Mouse (Mus musculus): Measurements from ENCODE around the gene Trak2. TPM values are rescaled to one million over a fixed set of nuclear protein-coding genes. Genes with fewer than 3 reads are reported as not detected.

Gene Trak2
- polyA plus RNA-seq, 1 experiment: 13.7 TPM

DNA sequence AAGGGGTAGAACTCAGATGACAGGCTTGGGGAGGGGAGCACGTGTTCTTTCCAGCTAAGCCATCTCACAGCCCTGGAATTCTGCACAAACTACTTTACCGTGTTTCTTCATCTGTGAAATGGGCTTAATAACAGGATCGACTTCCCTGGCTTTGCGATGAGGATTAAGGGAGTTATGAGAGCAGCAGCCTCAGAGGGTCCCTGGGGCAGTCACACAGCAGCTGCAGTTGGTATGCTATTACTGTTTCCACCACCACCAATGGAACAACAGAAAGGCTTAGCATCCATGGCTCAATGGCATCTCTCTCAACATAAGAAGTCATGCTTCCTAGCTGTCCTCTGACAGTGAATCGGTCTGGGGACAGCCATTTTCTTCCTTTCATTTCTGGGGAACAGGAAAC is 20.7 kb downstream of the Trak2 start:
- Histone ChIP-seq H3K4me3 (no peak overlapping the region), H3K79me2 (ENCODE audit: control insufficient read depth, insufficient read depth) (peaks cover 75% of the 10 kb centered on the region), H3K4me2 (ENCODE audit: low read depth) (peak overlapping the region; percentile 31), H3K36me3 (ENCODE audit: control insufficient read depth, insufficient read depth) (no peaks in the 10 kb centered on the region), H3ac (ENCODE audit: control insufficient read depth, insufficient read length) (no peak overlapping the region), H3K27me3 (ENCODE audit: control insufficient read depth, insufficient read depth, insufficient read length) (no peaks in the 10 kb centered on the region)
- TF ChIP-seq USF1 (IDR thresholded peaks at IDR 0.05; ENCODE audit: low read depth) (no peak), MYOD1 (IDR thresholded peaks at IDR 0.05; ENCODE audit: control insufficient read depth in 1 of 3, insufficient read length in 2 of 3, low read depth in 2 of 3) (peak in 2 of 3 experiments; percentile 37 to 47)

DNA sequence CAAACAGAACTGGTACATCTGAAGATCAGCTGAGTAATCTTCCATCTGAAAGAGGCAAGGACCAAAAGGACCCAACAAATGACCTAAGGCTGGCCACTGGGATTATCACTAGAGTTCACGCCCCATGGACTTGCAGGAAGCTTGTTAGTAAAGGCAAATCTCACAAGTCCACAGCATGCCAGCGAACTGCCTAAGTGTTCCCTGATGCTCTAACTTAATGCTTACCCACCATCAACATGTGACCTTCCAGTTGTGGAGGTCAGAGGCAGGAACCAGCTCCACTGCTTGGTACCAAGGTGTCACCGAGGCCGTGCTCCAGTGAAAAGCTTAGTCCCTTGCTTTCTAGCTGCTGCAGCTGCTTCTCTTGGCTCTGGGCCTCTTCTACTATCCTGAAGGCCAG is 21.4 kb downstream of the Trak2 start:
- Histone ChIP-seq H3K4me2 (ENCODE audit: low read depth) (no peak overlapping the region), H3ac (ENCODE audit: control insufficient read depth, insufficient read length) (no peak overlapping the region), H3K79me2 (ENCODE audit: control insufficient read depth, insufficient read depth) (peaks cover 75% of the 10 kb centered on the region), H3K4me3 (no peak overlapping the region), H3K36me3 (ENCODE audit: control insufficient read depth, insufficient read depth) (no peaks in the 10 kb centered on the region), H3K27me3 (ENCODE audit: control insufficient read depth, insufficient read depth, insufficient read length) (no peaks in the 10 kb centered on the region)
- TF ChIP-seq POLR2A (IDR thresholded peaks at IDR 0.05; ENCODE audit: insufficient read length, low read depth): no peak
- TF ChIP-seq MAX (IDR thresholded peaks at IDR 0.05; ENCODE audit: low read depth): no peak
- no peak for TF ChIP-seq CEBPB (IDR thresholded peaks at IDR 0.05; ENCODE audit: insufficient read depth, poor library complexity, severe bottlenecking)
- TF ChIP-seq TCF12 (IDR thresholded peaks at IDR 0.05; ENCODE audit: insufficient read depth, poor library complexity, severe bottlenecking): no peak
- TF ChIP-seq MYOD1 (IDR thresholded peaks at IDR 0.05; ENCODE audit: control insufficient read depth in 1 of 3, insufficient read length in 2 of 3, low read depth in 2 of 3): peak in 1 of 3 experiments; percentile 21
- TF ChIP-seq POLR2AphosphoS2 (IDR thresholded peaks at IDR 0.05; ENCODE audit: insufficient read length, low read depth): no peak

DNA sequence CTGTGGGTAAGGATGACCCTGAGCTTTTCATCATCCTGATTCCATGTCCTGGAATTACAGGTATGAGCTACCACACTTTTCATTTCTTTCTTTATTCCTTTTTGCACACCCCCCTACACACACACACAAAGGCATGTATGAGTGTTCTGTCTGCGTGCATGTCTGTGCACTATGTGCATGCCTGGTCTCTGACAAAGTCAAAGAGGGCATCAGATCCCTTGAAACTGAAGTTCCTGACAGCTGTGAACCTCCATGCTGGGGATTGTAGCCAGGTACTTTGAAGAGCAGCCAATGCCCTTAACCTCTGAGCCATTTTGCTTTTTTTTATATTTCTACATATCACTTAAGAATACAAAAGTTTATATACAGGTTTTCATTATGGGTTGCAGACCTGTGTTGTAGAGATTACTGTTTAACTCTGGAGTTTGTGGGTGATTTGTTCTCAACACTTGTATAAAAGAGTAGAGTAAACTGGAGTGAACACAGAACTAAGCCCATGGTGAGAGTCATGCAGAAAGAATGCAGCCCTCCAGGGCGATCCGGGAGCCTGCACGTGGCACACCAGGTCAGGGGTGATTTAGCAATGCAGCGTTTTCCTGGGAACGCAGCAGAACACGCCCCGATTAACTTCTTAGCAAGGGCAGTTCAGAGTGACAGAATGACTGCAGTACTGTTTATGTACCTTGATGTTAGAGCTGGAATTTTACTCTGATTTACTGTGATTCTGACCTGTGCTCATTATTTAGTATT is 22.2 kb downstream of the Trak2 start:
- Histone ChIP-seq H3K27me3 (ENCODE audit: control insufficient read depth, insufficient read depth, insufficient read length) (no peaks in the 10 kb centered on the region), H3K4me2 (ENCODE audit: low read depth) (peak overlapping the region; percentile 54), H3ac (ENCODE audit: control insufficient read depth, insufficient read length) (no peak overlapping the region), H3K4me3 (no peak overlapping the region), H3K36me3 (ENCODE audit: control insufficient read depth, insufficient read depth) (no peaks in the 10 kb centered on the region), H3K79me2 (ENCODE audit: control insufficient read depth, insufficient read depth) (peaks cover 69% of the 10 kb centered on the region)
- TF ChIP-seq USF1 (IDR thresholded peaks at IDR 0.05; ENCODE audit: low read depth) (peak; percentile 64), POLR2A (IDR thresholded peaks at IDR 0.05; ENCODE audit: insufficient read length, low read depth) (no peak), CEBPB (IDR thresholded peaks at IDR 0.05; ENCODE audit: insufficient read depth, poor library complexity, severe bottlenecking) (peak; percentile 45; the same call in 1 of the 2 replicates)

DNA sequence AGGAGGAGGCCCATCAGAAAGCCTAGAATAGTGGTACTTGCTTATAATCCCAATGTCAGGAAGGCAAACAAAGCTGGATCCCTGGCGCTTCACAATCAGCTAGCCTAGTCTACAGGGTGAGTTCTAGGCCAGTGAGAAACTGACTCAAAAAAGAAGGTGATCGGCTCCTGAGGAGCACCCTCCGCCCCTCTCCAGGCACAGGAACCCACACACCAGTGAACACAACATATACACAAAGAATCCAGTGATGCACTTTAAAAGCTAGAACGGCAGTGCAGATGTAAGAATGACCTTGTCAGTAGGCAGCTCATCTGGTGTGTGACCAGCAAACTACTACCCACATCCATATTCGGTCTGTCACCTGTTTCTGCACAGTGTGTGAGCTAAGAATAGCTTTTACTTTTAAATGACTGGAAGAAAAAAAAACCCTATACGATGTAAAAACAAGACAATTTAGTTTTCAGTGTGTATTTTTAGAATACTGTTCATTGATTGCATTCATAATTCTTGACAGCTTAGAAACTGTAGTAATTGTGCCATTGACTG is 23.6 kb downstream of the Trak2 start:
- no peak overlapping the region for H3K4me2 ChIP-seq (ENCODE audit: low read depth)
- TF ChIP-seq MYOG (IDR thresholded peaks at IDR 0.05; ENCODE audit: control insufficient read depth in 1 of 3, insufficient read depth in 1 of 3, insufficient read length in 2 of 3, low read depth in 2 of 3): peak in 1 of 3 experiments; percentile 42
- TF ChIP-seq MYOD1 (IDR thresholded peaks at IDR 0.05; ENCODE audit: control insufficient read depth in 1 of 3, insufficient read length in 2 of 3, low read depth in 2 of 3): peak in 1 of 3 experiments; percentile 57
- no peak for TF ChIP-seq TCF3 (IDR thresholded peaks at IDR 0.05; ENCODE audit: insufficient read length, low read depth)
- no peak for TF ChIP-seq POLR2A (IDR thresholded peaks at IDR 0.05; ENCODE audit: insufficient read length, low read depth)
- TF ChIP-seq E2F4 (IDR thresholded peaks at IDR 0.05; ENCODE audit: insufficient read depth): no peak
- H3ac ChIP-seq (ENCODE audit: control insufficient read depth, insufficient read length): no peak overlapping the region

DNA sequence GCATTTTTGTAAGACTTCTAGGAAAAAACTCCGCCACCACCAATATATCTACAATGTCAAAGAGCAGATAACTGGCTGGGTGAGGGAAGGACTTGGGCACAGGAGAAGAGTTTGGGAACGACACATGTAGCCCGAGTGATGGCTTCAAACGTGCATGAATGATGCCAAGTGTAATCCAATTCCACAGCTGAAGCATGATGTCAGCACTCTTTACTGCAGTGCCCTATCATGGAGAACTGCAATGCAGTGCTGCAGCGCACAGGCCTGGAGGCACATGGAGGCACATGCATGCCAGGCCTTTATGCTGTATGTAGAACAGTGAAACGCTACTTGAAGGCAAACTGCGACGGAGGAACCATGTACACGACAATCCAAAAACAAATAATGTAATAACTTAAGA is 26.5 kb downstream of the Trak2 start:
- Histone ChIP-seq H3K36me3 (ENCODE audit: control insufficient read depth, insufficient read depth) (no peaks in the 10 kb centered on the region), H3K27me3 (ENCODE audit: control insufficient read depth, insufficient read depth, insufficient read length) (no peaks in the 10 kb centered on the region), H3ac (ENCODE audit: control insufficient read depth, insufficient read length) (no peak overlapping the region), H3K4me3 (no peak overlapping the region), H3K4me2 (ENCODE audit: low read depth) (peak overlapping the region; percentile 49), H3K79me2 (ENCODE audit: control insufficient read depth, insufficient read depth) (peaks cover 40% of the 10 kb centered on the region)
- TF ChIP-seq MYOG (IDR thresholded peaks at IDR 0.05; ENCODE audit: control insufficient read depth in 1 of 3, insufficient read depth in 1 of 3, insufficient read length in 2 of 3, low read depth in 2 of 3): peak in 1 of 3 experiments; percentile 49
- TF ChIP-seq TCF3 (IDR thresholded peaks at IDR 0.05; ENCODE audit: insufficient read length, low read depth): no peak
- TF ChIP-seq MYOD1 (IDR thresholded peaks at IDR 0.05; ENCODE audit: control insufficient read depth in 1 of 3, insufficient read length in 2 of 3, low read depth in 2 of 3): peak in 2 of 3 experiments; percentile 14 to 60

More for the DNA sequence above, 23.6 kb downstream of the Trak2 start:
- no peak overlapping the region for H3K4me3 ChIP-seq
- H3K79me2 ChIP-seq (ENCODE audit: control insufficient read depth, insufficient read depth): peaks cover 55% of the 10 kb centered on the region
- H3K27me3 ChIP-seq (ENCODE audit: control insufficient read depth, insufficient read depth, insufficient read length): no peaks in the 10 kb centered on the region
- no peaks in the 10 kb centered on the region for H3K36me3 ChIP-seq (ENCODE audit: control insufficient read depth, insufficient read depth)

DNA sequence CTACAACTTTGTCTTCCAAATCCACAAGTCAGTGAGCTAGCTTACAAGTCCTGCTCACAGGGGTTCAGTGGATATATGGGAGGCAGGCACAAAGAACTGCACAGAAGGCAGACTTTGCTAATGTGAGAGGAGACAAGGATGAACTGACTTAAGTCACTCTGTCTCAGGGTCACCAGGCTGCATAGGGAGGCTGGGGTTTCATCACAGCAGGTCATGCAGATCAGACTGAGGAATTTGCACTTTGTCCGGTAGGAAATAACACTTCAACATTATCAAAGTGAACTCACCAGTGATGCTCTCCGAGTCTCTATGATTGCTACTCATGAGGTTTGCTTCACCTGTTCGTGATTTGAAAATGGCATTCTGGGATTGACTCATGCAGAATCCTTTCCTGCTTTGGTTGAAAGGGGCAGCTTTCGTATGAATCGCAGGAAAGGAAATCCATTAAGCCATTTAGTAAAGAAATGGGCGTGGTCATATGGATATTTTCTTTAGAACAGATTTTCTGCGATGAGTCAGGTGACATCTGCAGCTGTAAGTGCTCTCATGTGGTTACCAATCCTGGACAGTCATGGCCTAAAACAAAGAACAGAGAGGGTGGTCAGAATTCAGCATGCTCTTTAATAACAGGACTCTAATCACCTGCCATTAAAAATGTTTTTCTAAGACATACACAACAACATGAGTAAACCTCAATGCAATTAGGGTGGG is 27.1 kb downstream of the Trak2 start:
- Histone ChIP-seq H3K4me3 (no peak overlapping the region), H3ac (ENCODE audit: control insufficient read depth, insufficient read length) (no peak overlapping the region), H3K27me3 (ENCODE audit: control insufficient read depth, insufficient read depth, insufficient read length) (no peaks in the 10 kb centered on the region), H3K79me2 (ENCODE audit: control insufficient read depth, insufficient read depth) (peaks cover 40% of the 10 kb centered on the region), H3K36me3 (ENCODE audit: control insufficient read depth, insufficient read depth) (no peaks in the 10 kb centered on the region), H3K4me2 (ENCODE audit: low read depth) (peak overlapping the region; percentile 49)
- peak; percentile 40 for TF ChIP-seq USF1 (IDR thresholded peaks at IDR 0.05; ENCODE audit: low read depth)
- no peak for TF ChIP-seq E2F4 (IDR thresholded peaks at IDR 0.05; ENCODE audit: insufficient read depth)

Data from myocyte (in vitro differentiated cells).